8 mouse cellular contexts compared by ENCODE assay signal in genomic region chr4:128804426-128805149, GRCm38 (mm10). TPM values are rescaled to one million over a fixed set of nuclear protein-coding genes. Genes with fewer than 3 reads are reported as not detected.
DNase-seq lines count a peak whose midpoint lies in the region; ATAC-seq and TF ChIP-seq lines count a peak whose summit lies in the region.

No protein-coding gene starts in this region.

- intact Hi-C loops in left cerebral cortex, postnatal 25 days (cut with DNase I), result no loop called here

- TF ChIP-seq CTCF in embryonic fibroblast, embryonic 13.5 days (IDR thresholded peaks at IDR 0.05; ENCODE audit: borderline replicate concordance, insufficient read depth, low read length), result no peak
- TF ChIP-seq CTCF in intestine, postnatal 0 days (IDR thresholded peaks at IDR 0.05; ENCODE audit: low read depth), result 0 out of 2 replicates have a peak, but pooled peaks have one; percentile 13

- H3K27ac ChIP-seq in embryonic fibroblast, embryonic 13.5 days (ENCODE audit: insufficient read depth, low read length), result peak overlapping the region; percentile 45
- H3K27ac ChIP-seq in intestine, postnatal 0 days (ENCODE audit: low read depth, low read length), result no peak overlapping the region
- peak overlapping the region; percentile 97 for H3K27ac ChIP-seq in midbrain, embryonic 13.5 days

- H3K4me1 ChIP-seq in embryonic fibroblast, embryonic 13.5 days (ENCODE audit: control insufficient read depth, insufficient read depth, low read length), result peaks cover 5% of the 10 kb centered on the region; the same call in 1 of the 2 replicates
- 0 out of 2 replicates have a peak, but pooled peaks cover 6% of the 10 kb centered on the region for H3K4me1 ChIP-seq in intestine, postnatal 0 days (replicated peaks; ENCODE audit: control insufficient read depth, insufficient read depth, low read length)
- peaks cover 60% of the 10 kb centered on the region for H3K4me1 ChIP-seq in midbrain, embryonic 13.5 days (replicated peaks)

- H3K9me3 ChIP-seq in intestine, postnatal 0 days (ENCODE audit: control insufficient read depth), result no peaks in the 10 kb centered on the region
- no peaks in the 10 kb centered on the region for H3K9me3 ChIP-seq in midbrain, embryonic 13.5 days

- H3K27me3 ChIP-seq in intestine, postnatal 0 days (replicated peaks; ENCODE audit: control insufficient read depth, insufficient read depth, low read length), result no peaks in the 10 kb centered on the region
- H3K27me3 ChIP-seq in midbrain, embryonic 13.5 days, result no peaks in the 10 kb centered on the region

- WGBS in intestine, postnatal 0 days, result 10% methylated on average over 6 of the region's 6 CpGs
- 5% methylated on average over 6 of the region's 6 CpGs for WGBS in midbrain, embryonic 13.5 days

- DNase-seq in adrenal gland, postnatal 10 days, result peak; percentile 51
- DNase-seq in adrenal gland, postnatal 4 days (ENCODE audit: low spot score in 2 of 2), result no peak
- peak; percentile 57 for DNase-seq in A20 (ENCODE audit: low read depth, low spot score)
- DNase-seq in T-cell, adult 2 months (ENCODE audit: low spot score), result no peak
- no peak for DNase-seq in left cerebral cortex, postnatal 25 days (ENCODE audit: low spot score in 2 of 2)

- no peaks in the 10 kb centered on the region for H3K36me3 ChIP-seq in intestine, postnatal 0 days (ENCODE audit: control insufficient read depth, insufficient read depth)
- no peaks in the 10 kb centered on the region for H3K36me3 ChIP-seq in midbrain, embryonic 13.5 days

- H3K9ac ChIP-seq in intestine, postnatal 0 days (ENCODE audit: low read depth, low read length), result peak overlapping the region; percentile 99
- H3K9ac ChIP-seq in midbrain, embryonic 13.5 days (replicated peaks), result peak overlapping the region; percentile 97

- no peak for ATAC-seq in intestine, postnatal 0 days
- no peak for ATAC-seq in midbrain, embryonic 13.5 days

- TF ChIP-seq POLR2A in embryonic fibroblast, embryonic 13.5 days (IDR thresholded peaks at IDR 0.05; ENCODE audit: low read depth, low read length), result peak; percentile 52

- peak overlapping the region; percentile 98 for H3K4me2 ChIP-seq in intestine, postnatal 0 days (replicated peaks; ENCODE audit: low read depth)
- peak overlapping the region; percentile 99 for H3K4me2 ChIP-seq in midbrain, embryonic 13.5 days (replicated peaks)

- peak overlapping the region; percentile 88 for H3K4me3 ChIP-seq in embryonic fibroblast, embryonic 13.5 days (ENCODE audit: insufficient read depth, low read length)
- H3K4me3 ChIP-seq in intestine, postnatal 0 days (ENCODE audit: low read depth, low read length), result peak overlapping the region; percentile 76
- peak overlapping the region; percentile 89 for H3K4me3 ChIP-seq in midbrain, embryonic 13.5 days (replicated peaks)

RNA-seq across cellular contexts. Expression of gene Zfp362, which starts 1.3 kb away (rescaled TPM):
- 10 to 100 TPM; 33.7 to 36.5 TPM for total RNA-seq in adrenal gland, postnatal 10 days (2021)
- total RNA-seq in adrenal gland, postnatal 4 days (2021), result 10 to 100 TPM; 68.0 to 69.9 TPM
- polyA plus RNA-seq in embryonic fibroblast, embryonic 13.5 days (2011; ENCODE audit: insufficient read length, low read depth, missing spikeins), result 22.1 and 26.3 TPM in 2 replicates
- 12.6 and 12.9 TPM in 2 replicates for polyA plus RNA-seq in intestine, postnatal 0 days (2015; fragmentation: Nextera tagmentation; extraction: Ambion mirVana)
- polyA plus RNA-seq in midbrain, embryonic 13.5 days (2015; fragmentation: Nextera tagmentation; extraction: Ambion mirVana), result 38.8 and 44.0 TPM in 2 replicates
- total RNA-seq in left cerebral cortex, postnatal 25 days (2021), result 10 to 100 TPM; 25.8 to 28.8 TPM

RNA-seq across cellular contexts. Expression of gene A3galt2, which starts 49.4 kb away (rescaled TPM):
- total RNA-seq in adrenal gland, postnatal 10 days (2021), result under 1 TPM; 0.12 TPM
- total RNA-seq in adrenal gland, postnatal 4 days (2021), result under 1 TPM; 0.34 to 0.70 TPM
- polyA plus RNA-seq in embryonic fibroblast, embryonic 13.5 days (2011; ENCODE audit: insufficient read length, low read depth, missing spikeins), result 0.40 TPM in 1 of 2 replicates, not detected in the other
- polyA plus RNA-seq in intestine, postnatal 0 days (2015; fragmentation: Nextera tagmentation; extraction: Ambion mirVana), result not detected in 2 replicates
- polyA plus RNA-seq in midbrain, embryonic 13.5 days (2015; fragmentation: Nextera tagmentation; extraction: Ambion mirVana), result 0.23 and 0.58 TPM in 2 replicates
- under 1 TPM; 0.25 to 0.32 TPM for total RNA-seq in left cerebral cortex, postnatal 25 days (2021)

Comparison
In these comparisons a context has a peak if more than half of its experiments do, and no peak if none do; other contexts are left out.
1. DNase-seq: peak in adrenal gland, postnatal 10 days (single experiment) and A20 (single experiment); none in adrenal gland, postnatal 4 days (0 of 2), T-cell, adult 2 months (single experiment) and left cerebral cortex, postnatal 25 days (0 of 2).
2. Peak in every context shown above with its lines, with median percentiles within 50 percentile points of each other: H3K4me3 ChIP-seq.